Mouse (Mus musculus) lung, adult 2 months (tissue): ENCODE data around the gene Crispld2. TPM values are rescaled to one million over a fixed set of nuclear protein-coding genes. Genes with fewer than 3 reads are reported as not detected.

ENCODE experiments used
- DNase-seq: peaks from one replicate; pipeline ENCODE4 v3.0.0; 2022
- H3K4me1 ChIP-seq: fragments of 200-500 bp; 2 replicates; pipeline ENCODE4 v1.6.1; 2011; ENCODE audit warnings: low read length; ENCODE audit not compliant: control insufficient read depth, insufficient read depth
- H3K4me3 ChIP-seq: fragments of 200-500 bp; replicated peaks from 2 replicates; pipeline ENCODE3; 2011; ENCODE audit warnings: low read depth, mild to moderate bottlenecking, control low read depth, low read length; ENCODE audit errors: extremely low read depth
- CTCF ChIP-seq: fragments of 200-500 bp; IDR thresholded peaks from 2 replicates; pipeline ENCODE4 v1.5.1; 2011; ENCODE audit warnings: mild to moderate bottlenecking, low read length, control low read depth; ENCODE audit not compliant: insufficient read depth
- POLR2A ChIP-seq: fragments of 200-500 bp; IDR thresholded peaks from 2 replicates; pipeline ENCODE4 v1.6.1; 2011; ENCODE audit warnings: low read depth, mild to moderate bottlenecking, control low read depth, low read length, borderline replicate concordance; ENCODE audit errors: extremely low read depth
- WGBS: fragments of 180-500 bp; shearing (Covaris S2); methylation state at CpG from one replicate; pipeline ENCODE4 v1.1.7; 2018; 5-methylcytosine and 5-hydroxymethylcytosine counted together
- polyA plus RNA-seq: library from polyadenylated mRNA; depleted of rRNA; stranded (reverse); fragments of >200 nt; gene quantifications from 2 replicates; pipeline ENCODE4 v1.2.3, GENCODE M21; 2012

Crispld2 gene
- polyA plus RNA-seq, 1 experiment = 71.0 TPM

GRCm38 (mm10) chr8:120072259-120072658, 80.0 kb downstream of the Crispld2 start:
- 68% methylated on average over 9 of the region's 9 CpGs for WGBS
- DNase-seq = no peak
- Histone ChIP-seq H3K4me1 (no peaks in the 10 kb centered on the region), H3K4me3 (no peak overlapping the region)
- TF ChIP-seq POLR2A (no peak), CTCF (no peak)

- no peak for DNase-seq
- 76% methylated on average over 8 of the region's 8 CpGs for WGBS
These were observed 80.6 kb downstream of the Crispld2 start for GRCm38 (mm10) chr8:120072827-120073226.

GRCm38 (mm10) chr8:120074516-120074915, 82.3 kb downstream of the Crispld2 start:
- no peak for DNase-seq
- no peak overlapping the region for H3K4me3 ChIP-seq
- WGBS = 71% methylated on average over 6 of the region's 6 CpGs
- TF ChIP-seq POLR2A (no peak), CTCF (no peak)
- H3K4me1 ChIP-seq = no peaks in the 10 kb centered on the region; the same call in 1 of the 2 replicates

More at GRCm38 (mm10) chr8:120072827-120073226, 80.6 kb downstream of the Crispld2 start:
- H3K4me3 ChIP-seq = no peak overlapping the region
- H3K4me1 ChIP-seq = no peaks in the 10 kb centered on the region
- TF ChIP-seq POLR2A (no peak), CTCF (no peak)

- no peak overlapping the region for H3K4me3 ChIP-seq
- TF ChIP-seq CTCF = no peak
- no peak for TF ChIP-seq POLR2A
- 66% methylated on average over 6 of the region's 6 CpGs for WGBS
- H3K4me1 ChIP-seq = no peaks in the 10 kb centered on the region; the same call in 1 of the 2 replicates
- DNase-seq = no peak
These were observed 83.1 kb downstream of the Crispld2 start for GRCm38 (mm10) chr8:120075347-120075746.

GRCm38 (mm10) chr8:120078080-120078479, 85.8 kb downstream of the Crispld2 start:
- WGBS = 9% methylated on average over 10 of the region's 10 CpGs
- no peaks in the 10 kb centered on the region; the same call in 1 of the 2 replicates for H3K4me1 ChIP-seq
- DNase-seq = peak; percentile 69
- TF ChIP-seq CTCF (peak; percentile 71), POLR2A (no peak)
- no peak overlapping the region for H3K4me3 ChIP-seq

- Histone ChIP-seq H3K4me1 (no peaks in the 10 kb centered on the region; the same call in 1 of the 2 replicates), H3K4me3 (no peak overlapping the region)
- no peak for TF ChIP-seq CTCF
- no peak for TF ChIP-seq POLR2A
- DNase-seq = no peak
- 63% methylated on average over 5 of the region's 5 CpGs for WGBS
These were observed 87.1 kb downstream of the Crispld2 start for GRCm38 (mm10) chr8:120079361-120079760.

- WGBS = 79% methylated on average over 8 of the region's 8 CpGs
- Histone ChIP-seq H3K4me1 (no peaks in the 10 kb centered on the region; the same call in 1 of the 2 replicates), H3K4me3 (no peak overlapping the region)
- no peak for DNase-seq
- TF ChIP-seq POLR2A = no peak
- no peak for TF ChIP-seq CTCF
These were observed 91.0 kb downstream of the Crispld2 start for GRCm38 (mm10) chr8:120083261-120083660.

GRCm38 (mm10) chr8:120084783-120085182, 92.5 kb downstream of the Crispld2 start:
- 80% methylated on average over 8 of the region's 8 CpGs for WGBS
- Histone ChIP-seq H3K4me1 (no peaks in the 10 kb centered on the region), H3K4me3 (no peak overlapping the region)
- DNase-seq = no peak
- TF ChIP-seq POLR2A (no peak), CTCF (no peak)

- no peak for DNase-seq
- no peak for TF ChIP-seq POLR2A
- no peak for TF ChIP-seq CTCF
- Histone ChIP-seq H3K4me1 (no peaks in the 10 kb centered on the region), H3K4me3 (no peak overlapping the region)
- WGBS = 52% methylated on average over 7 of the region's 7 CpGs
These were observed 97.3 kb downstream of the Crispld2 start for GRCm38 (mm10) chr8:120089511-120089910.

- Histone ChIP-seq H3K4me1 (no peaks in the 10 kb centered on the region), H3K4me3 (no peak overlapping the region)
- 96% methylated on average over 3 of the region's 3 CpGs for WGBS
- DNase-seq = no peak
- no peak for TF ChIP-seq POLR2A
These were observed 98.8 kb downstream of the Crispld2 start for GRCm38 (mm10) chr8:120091032-120091431.
